Mouse (Mus musculus) heart, embryonic 14.5 days (tissue): ENCODE data around the gene Olfr924. TPM values are rescaled to one million over a fixed set of nuclear protein-coding genes. Genes with fewer than 3 reads are reported as not detected.
A peak's percentile ranks its signal among the peaks of the same experiment; 100 is the strongest.
"Not testable (repeated sequence)": the region's sequence is repeated elsewhere in the genome, so short reads cannot be mapped to it uniquely, and the experiment has no call there.

Experiments used
- ATAC-seq: fragments of 200-750 bp; cut with Nextera tagmentation; 2 replicates; pipeline ENCODE4 v1.8.0; 2017; ENCODE audit warnings: low read depth, moderate TSS enrichment; ENCODE audit not compliant: insufficient number of reproducible peaks, insufficient read depth, low FRiP score
- H3K27ac ChIP-seq, 2 experiments: fragments of 200-500 bp in 1 of 2; fragments of 300-500 bp in 1 of 2; sonication (generic) in 1 of 2; replicated peaks in 1 of 2; 2 replicates each; pipeline ENCODE4 v1.5.1; 2012 to 2014; ENCODE audit warnings: low read depth in 2 of 2, low read length in 2 of 2, control low read depth in 1 of 2, mild to moderate bottlenecking in 1 of 2, mixed read lengths in 1 of 2; ENCODE audit not compliant: control insufficient read depth in 1 of 2, insufficient read depth in 1 of 2
- H3K27me3 ChIP-seq: fragments of 300-500 bp; sonication (generic); 2 replicates; pipeline ENCODE4 v1.6.1; 2014; ENCODE audit warnings: mild to moderate bottlenecking, low read length, control low read depth; ENCODE audit not compliant: control insufficient read depth, insufficient read depth
- H3K36me3 ChIP-seq: fragments of 300-500 bp; sonication (generic); 2 replicates; pipeline ENCODE4 v1.6.1; 2014; ENCODE audit warnings: mild to moderate bottlenecking, control low read depth, low read length, mixed read lengths; ENCODE audit not compliant: control insufficient read depth, insufficient read depth
- H3K4me1 ChIP-seq, 2 experiments: fragments of 200-500 bp in 1 of 2; fragments of 300-500 bp in 1 of 2; sonication (generic) in 1 of 2; 2 replicates each; pipeline ENCODE4 v1.6.1; 2012 to 2014; ENCODE audit warnings: low read length in 2 of 2, control low read depth in 1 of 2, mixed read lengths in 1 of 2; ENCODE audit not compliant: control insufficient read depth in 2 of 2, insufficient read depth in 2 of 2
- H3K4me2 ChIP-seq: fragments of 300-500 bp; sonication (generic); 2 replicates; pipeline ENCODE4 v1.6.1; 2014; ENCODE audit warnings: mild to moderate bottlenecking, low read length
- H3K4me3 ChIP-seq, 2 experiments: fragments of 200-500 bp in 1 of 2; fragments of 300-500 bp in 1 of 2; sonication (generic) in 1 of 2; 2 replicates each; pipeline ENCODE4 v1.5.1; 2012 to 2014; ENCODE audit warnings: low read length in 2 of 2, mild to moderate bottlenecking in 2 of 2, control low read depth in 1 of 2, low read depth in 1 of 2, moderate library complexity in 1 of 2; ENCODE audit not compliant: control insufficient read depth in 1 of 2, insufficient read depth in 1 of 2
- H3K9ac ChIP-seq: fragments of 300-500 bp; sonication (generic); 2 replicates; pipeline ENCODE4 v1.6.1; 2014; ENCODE audit warnings: mild to moderate bottlenecking, low read length
- H3K9me3 ChIP-seq: fragments of 300-500 bp; sonication (generic); 2 replicates; pipeline ENCODE4 v1.6.1; 2016; ENCODE audit warnings: low read length, control low read depth; ENCODE audit not compliant: control insufficient read depth
- WGBS: fragments of 180-500 bp; shearing (Covaris S2); extraction: QIAGEN DNeasy Blood & Tissue Kit; methylation state at CpG from one replicate; pipeline ENCODE4 v1.1.7; 2014; 5-methylcytosine and 5-hydroxymethylcytosine counted together
- polyA plus RNA-seq: library from polyadenylated mRNA; unstranded; fragments of >200 nt; fragmentation: Nextera tagmentation; extraction: Ambion mirVana; gene quantifications from 2 replicates; pipeline ENCODE4 v1.2.1, GENCODE M21; 2014

Gene Olfr924
- not detected in 2 replicates for polyA plus RNA-seq

DNA sequence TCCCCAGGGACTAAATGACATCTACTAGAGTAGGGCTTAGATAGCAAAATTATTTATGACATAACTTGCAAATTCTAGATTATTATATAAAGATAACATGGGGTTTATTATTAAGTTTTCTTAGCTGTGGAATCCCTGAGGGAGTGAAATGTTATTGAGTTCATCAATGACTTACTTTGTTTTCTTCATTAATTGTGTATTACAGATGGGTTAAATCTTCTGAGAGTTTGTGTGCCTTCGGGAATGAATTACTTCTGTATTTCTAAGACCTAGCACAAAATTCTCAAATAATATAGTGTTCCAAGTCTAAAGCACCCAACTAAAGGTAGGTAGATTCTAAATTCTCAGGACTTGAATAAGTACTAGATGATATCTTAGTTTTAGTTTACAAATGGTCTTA lies at the start of gene Olfr924:
Gene Olfr924 (plus strand): TSS at position 301 of the 400 bp plus-strand sequence.
- 85% methylated on average over 1 of the region's 1 CpGs for WGBS

DNA sequence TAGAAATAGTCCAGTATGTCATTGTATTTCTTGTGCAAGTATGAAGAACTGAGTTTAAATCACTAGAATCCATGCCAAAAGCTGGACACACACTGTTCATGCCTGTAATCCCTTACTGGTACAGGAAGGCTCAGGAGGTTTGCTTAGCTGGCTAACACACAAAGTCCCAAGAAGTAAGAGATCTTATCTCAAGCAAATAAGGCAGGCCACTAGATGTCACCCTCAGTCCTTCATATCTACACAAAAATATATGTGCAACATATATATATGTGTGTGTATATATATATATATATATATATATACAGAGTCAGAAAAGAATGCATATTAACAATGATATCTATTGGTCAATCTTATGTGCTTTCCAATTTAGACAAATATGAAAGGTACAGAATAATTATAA lies 38.6 kb upstream of the Olfr924 start:
- no peak for ATAC-seq
- no peaks in the 10 kb centered on the region for H3K36me3 ChIP-seq
- H3K9me3 ChIP-seq: no peaks in the 10 kb centered on the region
- no peak overlapping the region for H3K4me3 ChIP-seq
- H3K27me3 ChIP-seq: no peaks in the 10 kb centered on the region
- no peak overlapping the region for H3K4me2 ChIP-seq
- no peak overlapping the region for H3K9ac ChIP-seq
- no peak overlapping the region for H3K27ac ChIP-seq
- H3K4me1 ChIP-seq: no peaks in the 10 kb centered on the region

More for the DNA sequence above, at the start of gene Olfr924:
- H3K4me3 ChIP-seq: no peak within 1 kb of the TSS
- H3K4me2 ChIP-seq: no peak within 1 kb of the TSS
- no peak within 1 kb of the TSS for H3K9ac ChIP-seq
- no peaks in the 10 kb centered on the region for H3K36me3 ChIP-seq
- no peaks in the 10 kb centered on the region for H3K9me3 ChIP-seq
- H3K27me3 ChIP-seq: no peaks in the 10 kb centered on the region
- H3K4me1 ChIP-seq: no peaks in the 10 kb centered on the region
- no peak for ATAC-seq
- H3K27ac ChIP-seq: no peak within 1 kb of the TSS

DNA sequence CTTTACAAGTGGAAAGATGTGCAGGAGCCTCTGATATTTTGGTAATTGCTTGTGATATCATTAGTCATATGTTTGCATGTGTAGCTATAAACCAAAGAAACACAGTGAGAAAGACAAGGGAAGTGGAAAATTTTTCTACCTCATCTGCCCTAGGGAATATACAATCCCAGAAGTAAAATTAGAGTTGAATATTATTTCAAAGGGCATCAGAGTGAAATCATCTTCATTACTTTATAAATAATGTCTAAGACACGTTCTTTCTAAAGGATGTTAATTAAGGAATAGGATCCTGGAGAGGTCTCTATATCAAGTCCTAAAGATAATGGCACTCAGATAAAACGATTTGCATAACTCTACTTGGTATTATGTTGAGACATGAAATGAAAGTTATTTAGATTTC lies 29.9 kb upstream of the Olfr924 start, which contains the start of gene Olfr922:
Gene Olfr922 (plus strand): TSS at position 301 of the 400 bp plus-strand sequence.
- WGBS: 58% methylated on average over 2 of the region's 2 CpGs
- H3K27ac ChIP-seq: no peak within 1 kb of the TSS
- no peak for ATAC-seq

DNA sequence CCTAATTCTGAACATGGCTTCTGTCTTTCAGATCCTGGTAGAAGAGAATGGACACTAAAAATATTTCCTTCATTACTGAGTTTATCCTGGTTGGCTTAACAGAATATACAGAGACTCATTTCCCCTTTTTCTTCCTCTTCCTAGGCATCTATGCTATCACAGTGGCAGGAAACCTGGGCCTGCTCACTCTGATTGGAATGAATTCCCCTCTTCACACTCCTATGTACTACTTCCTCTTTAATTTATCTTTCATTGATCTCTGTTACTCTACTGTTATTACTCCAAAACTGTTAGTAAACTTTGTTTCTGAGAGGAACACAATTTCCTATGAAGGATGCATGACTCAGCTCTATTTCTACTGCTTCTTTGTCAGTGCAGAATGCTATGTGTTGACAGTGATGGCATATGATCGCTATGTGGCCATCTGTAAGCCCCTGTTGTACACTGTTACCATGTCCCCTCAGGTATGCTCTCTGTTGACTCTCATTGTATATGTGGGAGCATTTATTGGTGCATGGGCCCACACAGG lies 28.7 kb upstream of the Olfr924 start:
- H3K4me3 ChIP-seq: no peak overlapping the region
- H3K27ac ChIP-seq: no peak overlapping the region
- no peak for ATAC-seq
- no peaks in the 10 kb centered on the region for H3K4me1 ChIP-seq
- no peaks in the 10 kb centered on the region for H3K9me3 ChIP-seq
- 89% methylated on average over 1 of the region's 1 CpGs for WGBS
- H3K36me3 ChIP-seq: no peaks in the 10 kb centered on the region
- no peaks in the 10 kb centered on the region for H3K27me3 ChIP-seq
- no peak overlapping the region for H3K9ac ChIP-seq
- H3K4me2 ChIP-seq: no peak overlapping the region

More for the DNA sequence above, 29.9 kb upstream of the Olfr924 start, which contains the start of gene Olfr922:
- Histone ChIP-seq H3K4me2 (no peak within 1 kb of the TSS), H3K9ac (no peak within 1 kb of the TSS), H3K4me3 (no peak within 1 kb of the TSS), H3K4me1 (no peaks in the 10 kb centered on the region), H3K9me3 (no peaks in the 10 kb centered on the region), H3K36me3 (no peaks in the 10 kb centered on the region), H3K27me3 (no peaks in the 10 kb centered on the region)

GRCm38 (mm10) chr9:38826245-38826644 lies 18.0 kb upstream of the Olfr924 start, which contains the start of gene Olfr923:
Gene Olfr923 (plus strand): TSS chr9:38826545.
- no peak for ATAC-seq
- Histone ChIP-seq H3K36me3 (no peaks in the 10 kb centered on the region), H3K9ac (no peak within 1 kb of the TSS), H3K27ac (no peak within 1 kb of the TSS), H3K4me1 (no peaks in the 10 kb centered on the region), H3K9me3 (no peaks in the 10 kb centered on the region), H3K4me3 (no peak within 1 kb of the TSS), H3K4me2 (no peak within 1 kb of the TSS), H3K27me3 (no peaks in the 10 kb centered on the region)
- 86% methylated on average over 1 of the region's 1 CpGs for WGBS

- WGBS: 4% methylated on average over 2 of the region's 2 CpGs
Measured at GRCm38 (mm10) chr9:38833027-38833426, 11.2 kb upstream of the Olfr924 start.

GRCm38 (mm10) chr9:38854760-38855159 lies 10.5 kb downstream of the Olfr924 start, which contains the start of gene Olfr26:
Gene Olfr26 (plus strand): TSS chr9:38855060.
- Histone ChIP-seq H3K4me1 (no peaks in the 10 kb centered on the region), H3K4me3 (no peak within 1 kb of the TSS), H3K9ac (no peak within 1 kb of the TSS), H3K4me2 (no peak within 1 kb of the TSS), H3K27ac (no peak within 1 kb of the TSS), H3K36me3 (no peaks in the 10 kb centered on the region), H3K9me3 (no peaks in the 10 kb centered on the region), H3K27me3 (no peaks in the 10 kb centered on the region)
- no peak for ATAC-seq

More at GRCm38 (mm10) chr9:38833027-38833426, 11.2 kb upstream of the Olfr924 start:
- H3K27me3 ChIP-seq: no peaks in the 10 kb centered on the region
- H3K4me2 ChIP-seq: peak overlapping the region; percentile 28
- no peak for ATAC-seq
- H3K36me3 ChIP-seq: no peaks in the 10 kb centered on the region
- H3K27ac ChIP-seq: no peak overlapping the region
- H3K9me3 ChIP-seq: no peaks in the 10 kb centered on the region
- H3K4me1 ChIP-seq: peaks cover 0 to 5% of the 10 kb centered on the region in 2 experiments; a peak in 1 of 4 replicates
- no peak overlapping the region for H3K4me3 ChIP-seq
- no peak overlapping the region for H3K9ac ChIP-seq

GRCm38 (mm10) chr9:38874880-38875279 lies 30.6 kb downstream of the Olfr924 start:
- H3K4me2 ChIP-seq, H3K9me3 ChIP-seq, H3K4me3 ChIP-seq, H3K36me3 ChIP-seq, H3K27ac ChIP-seq, H3K27me3 ChIP-seq, H3K4me1 ChIP-seq, ATAC-seq, H3K9ac ChIP-seq: not testable (repeated sequence)
- 48% methylated on average over 2 of the region's 2 CpGs for WGBS
